Mouse (Mus musculus) kidney, embryonic 14.5 days (tissue): ENCODE data around the gene Acot7. TPM values are rescaled to one million over a fixed set of nuclear protein-coding genes. Genes with fewer than 3 reads are reported as not detected.
A peak's percentile ranks its signal among the peaks of the same experiment; 100 is the strongest.

Source experiments
- ATAC-seq: fragments of 200-750 bp; cut with Nextera tagmentation; 2 replicates; pipeline ENCODE4 v1.8.0; 2017; ENCODE audit warnings: moderate number of reproducible peaks, mild to moderate bottlenecking, moderate TSS enrichment, moderate library complexity; ENCODE audit not compliant: low FRiP score, low TSS enrichment
- H3K27ac ChIP-seq: fragments of 300-500 bp; sonication (generic); 2 replicates; pipeline ENCODE4 v1.5.1; 2014; ENCODE audit warnings: low read depth, mild to moderate bottlenecking, low read length, moderate library complexity, mixed read lengths
- H3K27me3 ChIP-seq: fragments of 300-500 bp; sonication (generic); 2 replicates; pipeline ENCODE4 v1.6.1; 2014; ENCODE audit warnings: mild to moderate bottlenecking, low read length; ENCODE audit not compliant: control insufficient read depth, insufficient read depth
- H3K36me3 ChIP-seq: fragments of 300-500 bp; sonication (generic); 2 replicates; pipeline ENCODE4 v1.6.1; 2014; ENCODE audit warnings: low read length, mixed read lengths; ENCODE audit not compliant: control insufficient read depth, insufficient read depth
- H3K4me1 ChIP-seq: fragments of 300-500 bp; sonication (generic); 2 replicates; pipeline ENCODE4 v1.6.1; 2014; ENCODE audit warnings: low read length, mixed read lengths; ENCODE audit not compliant: control insufficient read depth, insufficient read depth
- H3K4me2 ChIP-seq: fragments of 300-500 bp; sonication (generic); replicated peaks from 2 replicates; pipeline ENCODE4 v1.6.1; 2014; ENCODE audit warnings: low read depth, mild to moderate bottlenecking, low read length
- H3K4me3 ChIP-seq: fragments of 300-500 bp; sonication (generic); 2 replicates; pipeline ENCODE4 v1.5.1; 2014; ENCODE audit warnings: mild to moderate bottlenecking, low read length
- H3K9ac ChIP-seq: fragments of 300-500 bp; sonication (generic); 2 replicates; pipeline ENCODE4 v1.6.1; 2014; ENCODE audit warnings: low read depth, mild to moderate bottlenecking, low read length, moderate library complexity
- H3K9me3 ChIP-seq: fragments of 300-500 bp; sonication (generic); 2 replicates; pipeline ENCODE4 v1.6.1; 2016; ENCODE audit warnings: low read length; ENCODE audit not compliant: control insufficient read depth
- WGBS: fragments of 180-500 bp; shearing (Covaris S2); extraction: QIAGEN DNeasy Blood & Tissue Kit; methylation state at CpG from one replicate; pipeline ENCODE4 v1.1.7; 2014; 5-methylcytosine and 5-hydroxymethylcytosine counted together
- polyA plus RNA-seq: library from polyadenylated mRNA; unstranded; fragments of >200 nt; fragmentation: Nextera tagmentation; extraction: Ambion mirVana; gene quantifications from 2 replicates; pipeline ENCODE4 v1.2.1, GENCODE M21; 2014

Gene Acot7
- polyA plus RNA-seq, 1 experiment from 2014 or later = 64.4 TPM

DNA sequence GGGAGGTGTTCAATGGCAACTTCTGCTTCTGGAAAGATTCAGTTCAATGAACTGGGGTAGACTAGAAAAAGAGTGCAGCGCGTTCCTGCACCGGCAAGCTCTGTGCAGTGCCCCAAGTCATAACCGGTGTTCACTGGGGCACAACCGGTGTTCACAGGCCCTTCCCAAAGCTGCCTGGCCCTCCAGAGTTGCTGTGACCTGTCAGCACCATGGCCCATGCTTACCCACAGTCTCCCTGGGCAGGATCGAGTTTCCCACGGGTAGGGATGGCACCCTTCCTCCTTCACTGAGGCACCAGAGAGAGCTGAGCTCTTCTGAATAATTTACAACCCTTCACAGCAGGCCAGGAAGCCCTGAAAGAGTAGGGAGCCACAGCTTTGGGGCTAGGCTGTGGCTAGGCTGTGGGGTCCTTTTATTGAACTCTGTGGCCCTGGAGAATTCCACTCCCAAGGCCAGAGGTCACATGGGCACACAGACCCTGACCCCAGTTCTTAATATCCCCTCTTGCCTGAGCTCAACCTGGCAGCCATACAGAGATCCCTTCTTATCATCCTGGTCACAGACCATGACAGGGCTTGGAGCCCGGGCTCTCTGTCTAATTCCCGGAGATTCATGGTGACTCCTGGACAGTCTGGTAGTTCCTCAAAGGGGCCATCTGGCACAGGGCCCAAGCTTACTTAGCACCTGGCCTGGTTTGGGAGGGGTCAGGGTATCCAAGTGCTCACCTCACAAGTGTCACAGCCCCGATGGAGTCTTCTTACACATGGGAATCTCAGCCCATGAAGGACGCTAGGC lies 31.7 kb upstream of the Acot7 start:
- Histone ChIP-seq H3K36me3 (no peaks in the 10 kb centered on the region), H3K27ac (peak overlapping the region; percentile 69), H3K4me2 (no peak overlapping the region), H3K4me3 (no peak overlapping the region), H3K9ac (no peak overlapping the region), H3K9me3 (no peaks in the 10 kb centered on the region), H3K4me1 (peaks cover 26% of the 10 kb centered on the region), H3K27me3 (no peaks in the 10 kb centered on the region; the same call in none of the 2 replicates)
- WGBS = 23% methylated on average over 11 of the region's 11 CpGs
- peak; percentile 83 for ATAC-seq

DNA sequence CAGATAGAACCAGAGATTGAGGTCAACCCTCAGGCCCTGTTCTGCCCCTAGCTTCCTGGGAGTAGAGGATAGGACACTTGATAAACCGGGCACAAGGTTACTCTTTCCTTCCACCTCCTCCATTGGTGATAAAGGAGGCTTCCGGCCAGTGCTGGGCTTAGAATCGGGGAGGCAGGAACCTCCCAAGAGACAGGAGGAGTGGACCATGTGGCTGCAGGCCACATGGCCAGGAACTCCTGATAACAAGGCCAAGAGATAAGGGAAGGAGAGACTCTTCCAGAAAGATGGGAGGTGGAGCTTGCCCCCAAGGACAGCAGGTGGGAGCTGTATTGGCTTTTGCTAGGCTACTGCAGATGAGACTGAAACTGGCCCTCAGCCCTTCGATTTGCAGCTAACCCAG lies 27.4 kb upstream of the Acot7 start:
- WGBS = 72% methylated on average over 4 of the region's 4 CpGs
- H3K4me1 ChIP-seq = peaks cover 25% of the 10 kb centered on the region
- no peaks in the 10 kb centered on the region for H3K36me3 ChIP-seq
- H3K27ac ChIP-seq = no peak overlapping the region
- peaks cover 19% of the 10 kb centered on the region; the same call in 1 of the 2 replicates for H3K27me3 ChIP-seq
- H3K4me2 ChIP-seq = no peak overlapping the region
- no peaks in the 10 kb centered on the region for H3K9me3 ChIP-seq
- ATAC-seq = no peak
- no peak overlapping the region for H3K9ac ChIP-seq
- H3K4me3 ChIP-seq = no peak overlapping the region

DNA sequence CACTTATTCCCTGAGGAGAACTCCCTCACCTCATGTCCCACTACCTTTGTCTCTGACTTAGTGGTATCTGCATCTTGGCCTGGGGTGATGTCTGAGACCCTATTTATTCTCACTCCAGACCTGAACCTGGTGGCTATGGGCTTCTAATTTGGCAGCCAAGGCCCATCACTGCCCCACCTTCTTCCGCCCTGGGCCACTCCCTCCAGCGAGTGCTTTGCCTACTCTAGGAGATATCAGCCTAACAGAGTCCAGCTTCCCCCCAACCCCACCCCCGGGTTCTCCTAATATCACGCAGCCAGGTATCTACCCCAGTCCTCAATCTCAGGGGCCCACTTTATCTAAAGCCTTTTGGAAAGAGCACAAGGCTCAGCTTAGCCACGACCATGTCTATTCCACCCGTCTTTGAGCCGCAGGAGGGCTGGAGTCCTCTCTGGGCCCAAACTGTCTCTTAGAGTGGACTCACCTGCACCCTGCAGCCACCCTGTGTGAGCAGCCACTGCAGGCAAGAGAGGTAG lies 26.4 kb upstream of the Acot7 start:
- peaks cover 16% of the 10 kb centered on the region for H3K4me1 ChIP-seq
- WGBS = 17% methylated on average over 7 of the region's 7 CpGs
- ATAC-seq = no peak; the same call in 1 of the 2 replicates
- peak overlapping the region; percentile 85 for H3K4me2 ChIP-seq
- H3K27me3 ChIP-seq = peaks cover 19% of the 10 kb centered on the region; the same call in 1 of the 2 replicates
- H3K4me3 ChIP-seq = peak overlapping the region; percentile 47
- H3K36me3 ChIP-seq = no peaks in the 10 kb centered on the region
- H3K9ac ChIP-seq = peak overlapping the region; percentile 51; the same call in 1 of the 2 replicates
- no peak overlapping the region for H3K27ac ChIP-seq
- H3K9me3 ChIP-seq = no peaks in the 10 kb centered on the region

DNA sequence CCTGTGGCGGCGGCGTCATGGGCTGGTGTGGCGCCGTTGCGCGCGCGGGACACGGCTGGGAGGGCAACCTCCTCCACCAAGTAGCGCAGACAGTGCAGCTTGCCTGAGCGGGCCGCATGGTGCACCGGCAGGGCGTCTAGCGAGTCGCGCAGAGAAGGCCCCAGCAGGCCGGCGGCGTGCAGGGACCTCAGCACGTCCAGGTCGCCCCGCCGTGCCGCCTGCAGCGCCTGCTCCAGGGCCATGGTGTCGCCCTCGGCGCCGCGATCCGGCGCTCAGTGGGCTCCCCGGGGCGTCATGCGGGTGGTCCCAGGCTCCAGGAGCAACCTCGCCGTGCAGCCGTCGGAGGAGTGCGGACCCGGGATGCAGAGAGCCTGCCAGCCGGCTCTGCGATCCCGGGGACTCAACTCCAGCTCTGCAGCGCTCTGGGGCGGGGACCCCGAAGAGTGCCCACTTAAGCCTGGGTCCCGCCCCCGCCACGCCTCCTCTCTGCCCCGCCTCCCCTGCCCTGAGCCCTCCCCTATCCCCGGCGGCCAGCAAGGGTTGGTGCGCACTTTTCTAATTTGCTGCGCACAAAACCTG lies 25.9 kb upstream of the Acot7 start, which contains the start of gene Espn:
Espn (minus strand) TSS at position 406 of the 579 bp plus-strand sequence.
- peak within 1 kb of the TSS; percentile 51 for H3K9ac ChIP-seq
- H3K4me1 ChIP-seq = peaks cover 10% of the 10 kb centered on the region
- ATAC-seq = peak; percentile 90
- H3K27ac ChIP-seq = no peak within 1 kb of the TSS
- H3K4me2 ChIP-seq = peak within 1 kb of the TSS; percentile 85
- H3K27me3 ChIP-seq = peaks cover 23% of the 10 kb centered on the region
- peak within 1 kb of the TSS; percentile 47 for H3K4me3 ChIP-seq
- WGBS = under 1% methylated on average over 57 of the region's 57 CpGs
- no peaks in the 10 kb centered on the region for H3K9me3 ChIP-seq
- no peaks in the 10 kb centered on the region for H3K36me3 ChIP-seq

DNA sequence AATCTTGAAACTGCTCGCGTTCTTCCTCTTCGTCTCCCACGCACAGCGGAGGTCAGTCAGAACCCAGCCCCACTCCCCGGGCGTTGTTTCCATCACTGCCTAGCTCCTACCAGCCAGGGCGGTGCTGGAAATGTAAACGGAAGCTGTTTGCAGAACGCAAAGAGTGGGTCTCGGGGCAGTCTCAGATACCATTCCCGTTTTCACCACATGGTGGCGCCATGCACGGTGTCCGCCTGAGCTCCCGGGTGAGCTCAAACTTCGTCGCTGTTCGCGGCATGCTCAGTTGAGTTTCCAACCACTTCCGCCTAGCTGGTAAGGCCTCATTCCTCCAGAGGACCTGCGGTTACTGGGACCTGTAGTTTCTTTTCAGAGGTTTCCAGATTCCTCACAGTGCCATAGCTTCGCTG lies 24.2 kb upstream of the Acot7 start:
- Histone ChIP-seq H3K4me3 (peak overlapping the region; percentile 17; the same call in 1 of the 2 replicates), H3K9me3 (no peaks in the 10 kb centered on the region), H3K27me3 (peaks cover 40% of the 10 kb centered on the region), H3K36me3 (no peaks in the 10 kb centered on the region), H3K27ac (no peak overlapping the region), H3K9ac (no peak overlapping the region), H3K4me2 (peak overlapping the region; percentile 37), H3K4me1 (peaks cover 10% of the 10 kb centered on the region)
- ATAC-seq = peak; percentile 16
- WGBS = 3% methylated on average over 23 of the region's 23 CpGs

DNA sequence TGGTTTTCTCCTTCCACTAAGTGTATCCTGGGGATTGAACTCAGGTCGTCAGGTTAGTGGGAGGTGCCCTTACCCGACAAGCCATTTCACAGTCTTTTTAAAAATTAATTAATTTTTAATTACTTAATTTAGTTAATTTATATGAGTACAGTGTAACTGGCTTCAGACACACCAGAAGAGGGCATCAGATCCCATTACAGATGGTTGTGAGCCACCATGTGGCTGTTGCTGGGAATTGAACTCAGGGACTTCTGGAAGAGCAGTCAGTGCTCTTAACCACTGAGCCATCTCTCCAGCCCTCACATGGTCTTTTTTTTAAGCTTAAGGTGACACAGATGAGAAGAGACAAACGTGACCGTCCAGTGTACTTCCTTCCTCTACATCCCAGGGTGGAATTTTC lies 22.9 kb upstream of the Acot7 start:
- ATAC-seq = no peak
- no peak overlapping the region for H3K4me3 ChIP-seq
- H3K27me3 ChIP-seq = peaks cover 53% of the 10 kb centered on the region
- H3K9ac ChIP-seq = no peak overlapping the region
- H3K4me1 ChIP-seq = peaks cover 15% of the 10 kb centered on the region
- H3K27ac ChIP-seq = no peak overlapping the region
- 55% methylated on average over 4 of the region's 4 CpGs for WGBS
- H3K4me2 ChIP-seq = no peak overlapping the region
- H3K36me3 ChIP-seq = no peaks in the 10 kb centered on the region
- H3K9me3 ChIP-seq = no peaks in the 10 kb centered on the region

DNA sequence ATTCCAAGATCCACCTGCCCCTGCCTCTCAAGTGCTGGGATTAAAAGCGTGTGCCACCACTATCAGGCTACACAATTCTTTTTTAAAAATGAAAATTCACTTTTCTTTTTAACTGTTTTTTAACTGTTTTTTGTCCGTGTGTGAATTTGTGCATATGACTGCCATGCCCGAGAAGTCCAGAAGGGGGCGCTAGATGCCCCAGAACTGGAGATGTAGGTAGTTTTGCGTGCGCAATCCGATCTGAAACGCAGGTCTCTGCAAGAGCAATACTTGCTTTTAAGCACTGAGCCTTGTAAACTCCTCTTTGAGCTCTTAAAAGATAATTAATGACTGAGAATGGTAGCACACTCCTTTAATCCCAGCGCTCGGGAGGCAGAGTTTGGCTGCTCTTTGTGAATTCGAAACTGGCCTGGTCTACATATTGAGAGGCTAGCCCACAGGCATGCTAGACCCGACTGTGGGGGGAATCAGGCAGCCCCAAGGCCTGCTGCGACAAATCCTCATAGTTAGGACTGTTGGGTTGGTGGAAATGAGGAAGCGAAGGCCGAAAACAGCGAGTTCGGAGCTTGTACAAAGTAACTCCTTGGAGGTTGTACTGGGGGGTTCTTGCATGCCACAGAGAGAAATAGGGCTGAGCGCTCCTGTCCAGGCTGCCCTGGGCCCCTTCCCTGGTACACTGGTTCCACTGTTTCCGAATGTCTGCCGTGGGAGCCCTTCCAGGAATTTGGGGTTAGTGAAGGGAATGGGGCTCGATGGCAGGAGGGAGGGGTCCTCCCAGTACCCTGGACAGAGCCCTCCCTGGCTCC lies 20.0 kb upstream of the Acot7 start:
- H3K27ac ChIP-seq = no peak overlapping the region
- WGBS = 15% methylated on average over 21 of the region's 21 CpGs
- peaks cover 15% of the 10 kb centered on the region for H3K4me1 ChIP-seq
- no peak for ATAC-seq
- peak overlapping the region; percentile 34 for H3K4me2 ChIP-seq
- H3K9me3 ChIP-seq = no peaks in the 10 kb centered on the region
- no peaks in the 10 kb centered on the region for H3K36me3 ChIP-seq
- no peak overlapping the region for H3K9ac ChIP-seq
- peaks cover 64% of the 10 kb centered on the region for H3K27me3 ChIP-seq
- peak overlapping the region; percentile 21 for H3K4me3 ChIP-seq

DNA sequence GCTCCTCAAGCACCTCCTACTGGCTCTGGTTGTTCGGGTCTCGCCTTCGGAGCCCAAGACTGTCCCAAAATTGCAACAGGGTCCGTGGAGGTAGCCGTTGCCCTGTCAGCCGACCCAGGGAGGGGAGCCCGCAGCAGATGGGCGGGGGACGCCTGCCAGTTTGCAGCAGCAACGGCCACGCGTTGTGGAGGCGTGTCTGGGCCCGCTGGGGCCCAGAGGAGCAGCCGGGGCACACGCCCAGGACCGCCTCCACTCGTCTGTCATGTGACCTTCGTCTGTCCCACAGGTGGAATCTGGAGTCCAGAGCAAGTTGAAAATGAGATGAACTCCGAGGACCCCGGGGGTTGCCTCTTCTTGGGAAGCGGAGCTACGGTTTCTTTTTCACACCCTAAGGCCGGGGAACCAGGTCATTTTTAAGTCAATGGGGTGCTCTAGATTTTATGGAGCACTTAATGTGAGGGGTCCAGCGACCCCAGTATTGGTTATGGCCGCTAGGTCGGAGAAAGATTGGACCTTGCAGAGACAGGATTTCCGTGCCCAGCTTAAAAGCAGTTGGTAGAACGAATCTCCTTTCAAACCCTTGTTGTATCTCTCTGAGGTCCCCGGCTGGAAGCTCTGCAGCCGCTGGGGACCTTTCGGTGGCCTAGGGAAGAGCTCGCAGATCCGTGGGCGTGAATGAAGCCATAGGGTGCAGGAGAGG lies 19.2 kb upstream of the Acot7 start, which contains the start of gene Hes2:
Hes2 (plus strand) TSS at position 283 of the 700 bp plus-strand sequence.
- 3% methylated on average over 35 of the region's 35 CpGs for WGBS
- no peaks in the 10 kb centered on the region for H3K36me3 ChIP-seq
- H3K9ac ChIP-seq = no peak within 1 kb of the TSS
- H3K4me3 ChIP-seq = peak within 1 kb of the TSS; percentile 21
- H3K4me2 ChIP-seq = peak within 1 kb of the TSS; percentile 34
- no peak for ATAC-seq
- peaks cover 10% of the 10 kb centered on the region; the same call in 1 of the 2 replicates for H3K4me1 ChIP-seq
- H3K27ac ChIP-seq = no peak within 1 kb of the TSS
- H3K9me3 ChIP-seq = no peaks in the 10 kb centered on the region
- peaks cover 59% of the 10 kb centered on the region for H3K27me3 ChIP-seq
